Mouse (Mus musculus): Measurements from ENCODE around the gene Atp5mpl. TPM values are rescaled to one million over a fixed set of nuclear protein-coding genes. Genes with fewer than 3 reads are reported as not detected.

Atp5mpl gene
- polyA plus RNA-seq, 1 experiment from 2014 or later, result 615 TPM

DNA sequence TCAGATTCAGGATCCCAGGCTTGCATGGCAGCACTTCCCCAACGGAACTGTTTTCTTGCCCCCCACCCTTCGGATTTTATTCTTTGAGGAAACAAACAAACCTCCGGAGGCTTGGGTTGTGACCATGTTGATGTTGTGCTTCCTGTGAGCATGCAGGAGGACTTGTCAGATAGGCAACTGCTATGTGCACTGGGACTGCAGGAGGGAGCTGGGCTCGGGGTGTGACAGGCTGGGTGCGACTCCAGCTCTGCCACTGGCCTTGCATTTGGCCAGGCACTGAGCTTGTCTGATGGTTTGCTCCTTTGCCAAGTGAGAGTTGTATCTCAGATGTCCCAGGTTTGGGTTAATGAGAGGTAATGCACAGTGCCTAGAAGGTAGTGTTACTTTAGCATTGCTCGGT, 11.5 kb upstream of the Atp5mpl start:
- Histone ChIP-seq H3K4me3 (no peak overlapping the region), H3K27ac (no peak overlapping the region), H3K4me1 (0 out of 2 replicates have a peak, but pooled peaks cover 6% of the 10 kb centered on the region), H3K27me3 (0 out of 2 replicates have a peak, but pooled peaks cover 5% of the 10 kb centered on the region), H3K9ac (no peak overlapping the region), H3K9me3 (replicated peaks) (no peaks in the 10 kb centered on the region), H3K36me3 (no peaks in the 10 kb centered on the region), H3K4me2 (replicated peaks) (no peak overlapping the region)
- 76% methylated on average over 6 of the region's 6 CpGs for WGBS
- ATAC-seq (ENCODE audit: low FRiP score), result no peak

DNA sequence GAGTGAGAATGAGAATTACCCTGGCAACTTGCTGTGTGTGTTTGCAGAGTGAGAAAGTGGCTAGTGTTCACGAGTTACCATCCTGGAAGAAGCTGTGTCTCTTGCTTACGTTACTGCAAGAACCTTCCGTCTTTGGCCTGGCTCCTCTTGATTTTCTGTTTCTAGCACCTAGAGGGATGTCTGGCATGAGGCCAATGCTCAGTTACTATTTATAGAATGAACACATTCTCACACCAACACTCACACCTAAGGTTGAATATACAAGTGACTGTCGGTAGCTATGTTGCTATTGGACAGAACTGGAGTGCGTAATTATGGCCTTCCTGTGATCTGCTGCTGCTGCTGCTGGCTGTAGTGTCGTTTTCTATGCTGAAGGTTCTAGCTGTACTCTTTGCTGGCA, 10.4 kb upstream of the Atp5mpl start:
- no peak for ATAC-seq (ENCODE audit: low FRiP score)
- 0 out of 2 replicates have a peak, but pooled peaks cover 6% of the 10 kb centered on the region for H3K4me1 ChIP-seq
- H3K27ac ChIP-seq, result no peak overlapping the region
- H3K4me3 ChIP-seq, result no peak overlapping the region
- 0 out of 2 replicates have a peak, but pooled peaks cover 5% of the 10 kb centered on the region for H3K27me3 ChIP-seq
- H3K9ac ChIP-seq, result no peak overlapping the region
- H3K36me3 ChIP-seq, result no peaks in the 10 kb centered on the region
- H3K9me3 ChIP-seq (replicated peaks), result no peaks in the 10 kb centered on the region
- no peak overlapping the region for H3K4me2 ChIP-seq (replicated peaks)
- 57% methylated on average over 6 of the region's 6 CpGs for WGBS

DNA sequence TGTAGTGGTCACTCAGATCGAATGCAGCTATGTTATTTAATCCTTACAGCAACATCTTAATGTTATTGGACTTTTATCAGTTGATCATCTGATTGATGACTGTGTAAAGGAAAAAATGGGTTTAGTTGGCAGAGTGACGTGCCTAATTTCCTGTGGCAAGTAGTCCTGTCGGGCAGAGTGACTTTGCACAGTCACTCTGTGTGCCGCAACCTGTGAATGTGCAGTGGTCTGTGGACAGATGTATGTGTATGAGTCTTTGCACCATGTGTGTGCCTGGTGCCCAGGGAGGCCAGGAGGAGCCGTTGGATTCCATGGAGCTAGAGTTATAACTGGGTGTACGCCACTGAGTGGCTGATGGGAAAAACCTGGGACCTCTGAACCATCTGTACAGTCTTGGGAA, 7.8 kb upstream of the Atp5mpl start:
- Histone ChIP-seq H3K9ac (no peak overlapping the region), H3K9me3 (replicated peaks) (no peaks in the 10 kb centered on the region), H3K4me2 (replicated peaks) (no peak overlapping the region), H3K4me1 (0 out of 2 replicates have a peak, but pooled peaks cover 6% of the 10 kb centered on the region), H3K36me3 (no peaks in the 10 kb centered on the region), H3K27ac (no peak overlapping the region), H3K27me3 (no peaks in the 10 kb centered on the region), H3K4me3 (no peak overlapping the region)
- ATAC-seq (ENCODE audit: low FRiP score), result no peak
- 87% methylated on average over 6 of the region's 6 CpGs for WGBS

DNA sequence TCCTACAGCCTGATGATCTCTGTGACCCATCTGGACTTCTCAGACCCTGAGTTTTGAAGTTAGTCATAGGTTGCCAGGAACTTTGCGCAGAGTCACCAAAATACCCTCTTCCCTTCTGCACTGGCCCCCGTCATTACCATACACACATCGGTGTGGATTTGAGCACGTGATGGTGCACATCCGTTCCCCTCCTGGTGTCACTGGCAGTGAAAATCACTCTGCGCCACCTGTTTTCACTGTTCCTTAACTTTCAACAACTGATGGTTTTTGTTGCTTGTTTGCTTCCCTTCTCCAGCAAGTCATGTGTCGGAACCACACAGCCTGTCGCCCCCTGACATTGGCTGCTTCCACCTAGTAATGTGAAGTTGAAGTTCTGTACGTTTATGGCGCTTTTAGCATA, 5.7 kb upstream of the Atp5mpl start:
- Histone ChIP-seq H3K27me3 (no peaks in the 10 kb centered on the region), H3K4me2 (replicated peaks) (no peak overlapping the region), H3K4me1 (0 out of 2 replicates have a peak, but pooled peaks cover 6% of the 10 kb centered on the region), H3K27ac (no peak overlapping the region), H3K36me3 (no peaks in the 10 kb centered on the region), H3K9me3 (replicated peaks) (no peaks in the 10 kb centered on the region), H3K4me3 (no peak overlapping the region), H3K9ac (no peak overlapping the region)
- WGBS, result 91% methylated on average over 10 of the region's 10 CpGs
- no peak for ATAC-seq (ENCODE audit: low FRiP score)

DNA sequence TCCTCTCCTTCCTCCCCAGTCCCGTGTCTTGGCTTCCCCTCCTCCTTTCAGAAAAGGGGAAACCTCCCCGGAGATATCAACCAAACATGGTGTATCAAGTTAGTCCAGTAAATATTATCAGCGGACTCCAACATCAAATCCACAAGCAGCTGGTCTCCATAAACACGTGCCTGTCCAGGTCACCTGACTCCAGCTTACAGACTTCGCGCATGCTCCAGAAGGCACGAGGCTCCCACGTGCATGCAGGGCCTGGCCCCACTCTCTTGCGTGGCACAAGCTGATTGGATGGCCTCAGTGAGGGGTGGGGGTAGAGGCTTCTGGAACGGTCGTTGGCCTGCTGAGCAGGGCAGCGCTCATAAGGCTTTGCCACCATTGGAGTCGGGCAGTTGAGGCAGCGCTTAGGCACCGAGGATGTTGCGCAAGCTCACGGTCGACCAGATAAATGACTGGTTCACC, 4.5 kb upstream of the Atp5mpl start, which contains the start of gene Tdrd9:
Gene Tdrd9 (plus strand): TSS at position 329 of the 456 bp plus-strand sequence.
- Histone ChIP-seq H3K27ac (no peak within 1 kb of the TSS), H3K27me3 (no peaks in the 10 kb centered on the region), H3K9ac (no peak within 1 kb of the TSS; the same call in 1 of the 2 replicates), H3K4me3 (no peak within 1 kb of the TSS), H3K4me2 (replicated peaks) (no peak within 1 kb of the TSS), H3K4me1 (peaks cover under 1% of the 10 kb centered on the region; the same call in 1 of the 2 replicates), H3K36me3 (no peaks in the 10 kb centered on the region), H3K9me3 (replicated peaks) (no peaks in the 10 kb centered on the region)
- 88% methylated on average over 18 of the region's 18 CpGs for WGBS
- ATAC-seq (ENCODE audit: low FRiP score), result no peak

DNA sequence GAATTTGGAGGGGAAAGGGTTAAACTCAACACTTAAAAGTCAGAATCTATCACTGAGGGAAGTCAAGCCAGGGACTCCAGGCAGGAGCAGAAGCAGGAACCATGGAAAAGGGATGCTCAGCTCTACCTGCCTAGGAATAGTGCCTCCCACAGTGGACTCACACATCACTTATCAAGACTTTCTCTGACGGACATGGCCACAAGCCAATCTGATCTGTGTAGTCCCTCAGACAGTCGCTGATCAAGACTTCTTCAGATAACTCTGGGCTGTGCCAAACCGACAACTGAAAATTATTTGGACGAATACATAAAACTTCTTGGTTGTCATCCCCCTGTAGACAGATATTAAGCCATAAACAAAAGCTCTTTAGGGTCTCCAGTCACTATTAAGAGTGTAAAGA, 3.3 kb upstream of the Atp5mpl start:
- H3K36me3 ChIP-seq, result no peaks in the 10 kb centered on the region
- no peak overlapping the region for H3K9ac ChIP-seq
- no peak for ATAC-seq (ENCODE audit: low FRiP score)
- H3K4me3 ChIP-seq, result no peak overlapping the region
- H3K9me3 ChIP-seq (replicated peaks), result no peaks in the 10 kb centered on the region
- H3K27ac ChIP-seq, result no peak overlapping the region
- H3K27me3 ChIP-seq, result no peaks in the 10 kb centered on the region
- WGBS, result 80% methylated on average over 4 of the region's 4 CpGs
- H3K4me1 ChIP-seq, result peaks cover 12% of the 10 kb centered on the region
- no peak overlapping the region for H3K4me2 ChIP-seq (replicated peaks)

DNA sequence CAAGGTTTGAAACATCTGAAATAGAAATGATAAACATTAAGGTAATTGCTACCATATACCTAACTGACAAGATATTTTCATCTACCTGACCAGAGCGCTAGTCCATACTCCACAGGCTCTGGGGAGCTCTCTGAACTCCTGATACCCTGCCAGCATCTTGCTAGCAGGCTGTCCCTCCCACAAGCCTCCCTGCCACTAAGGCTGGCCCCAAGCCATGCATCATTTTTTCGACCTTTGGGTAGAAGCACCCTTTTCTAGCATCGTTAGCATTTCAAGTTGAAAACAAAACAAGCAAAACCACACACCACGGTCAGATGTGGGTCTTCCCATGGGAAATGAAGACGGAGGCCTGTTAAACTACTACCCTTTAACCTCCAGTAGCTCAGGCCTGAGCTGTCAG, 3.4 kb downstream of the Atp5mpl start:
- 93% methylated on average over 5 of the region's 5 CpGs for WGBS
- no peak overlapping the region for H3K9ac ChIP-seq
- H3K9me3 ChIP-seq (replicated peaks), result peaks cover 7% of the 10 kb centered on the region
- H3K4me3 ChIP-seq, result no peak overlapping the region
- peaks cover 13% of the 10 kb centered on the region for H3K4me1 ChIP-seq
- H3K27me3 ChIP-seq, result no peaks in the 10 kb centered on the region
- H3K27ac ChIP-seq, result no peak overlapping the region
- no peak overlapping the region for H3K4me2 ChIP-seq (replicated peaks)
- ATAC-seq (ENCODE audit: low FRiP score), result no peak
- peaks cover 38% of the 10 kb centered on the region for H3K36me3 ChIP-seq

DNA sequence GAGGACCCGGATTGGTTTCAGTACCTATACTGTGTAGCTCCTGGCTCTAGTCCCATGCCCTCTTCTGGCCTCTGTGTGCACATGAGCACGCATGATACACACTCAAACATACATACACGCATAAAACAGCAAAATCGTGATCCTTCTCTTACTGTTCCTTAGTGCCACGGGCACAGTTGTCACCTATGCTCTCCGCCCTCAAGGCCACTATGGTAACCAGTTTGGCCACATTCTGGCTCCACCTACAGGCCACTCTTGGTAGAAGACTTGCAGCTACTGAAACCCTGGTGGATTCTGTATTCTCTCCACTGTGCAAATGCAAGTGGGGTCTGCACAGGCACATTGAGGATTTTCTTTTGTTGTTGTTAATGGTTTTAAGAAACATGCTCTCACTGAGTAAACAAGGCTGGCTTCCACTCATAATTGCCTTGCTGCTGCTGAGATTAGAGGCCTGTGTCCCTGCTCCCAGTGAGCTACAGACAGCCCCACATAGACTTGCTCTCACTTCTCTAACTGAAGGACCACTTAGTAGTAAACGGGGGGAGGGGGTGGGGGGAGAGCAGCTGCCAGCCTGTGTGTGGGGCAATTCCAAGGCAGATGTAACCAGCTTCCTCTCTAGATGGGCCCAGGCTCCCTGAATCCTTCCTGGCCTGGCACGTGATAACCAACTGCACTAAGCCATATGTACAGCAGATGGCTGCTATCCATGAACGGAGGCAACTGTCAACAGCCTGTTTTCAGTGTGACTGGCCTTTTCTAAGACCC, 8.5 kb downstream of the Atp5mpl start:
- 50% methylated on average over 9 of the region's 9 CpGs for WGBS
- no peak overlapping the region for H3K27ac ChIP-seq

DNA sequence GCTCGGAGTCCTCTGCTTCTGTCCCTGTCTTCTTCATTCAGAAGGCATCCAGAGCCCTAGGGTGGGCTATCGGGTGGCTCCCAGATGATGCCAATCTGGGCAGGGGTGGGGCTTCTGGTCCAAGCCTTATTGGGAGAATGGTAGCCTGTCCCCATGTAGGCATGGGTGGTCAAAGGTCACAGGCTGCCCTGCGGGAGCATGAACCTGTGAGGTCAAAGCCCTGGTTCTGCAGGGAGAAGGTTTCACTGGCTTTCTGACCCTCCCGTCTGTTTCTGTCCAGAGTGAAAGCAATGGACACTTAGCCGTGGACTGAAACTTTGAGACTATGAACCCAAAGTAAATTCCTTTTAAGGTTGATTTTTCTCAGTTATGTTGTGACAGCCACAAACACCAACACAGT, 10.6 kb downstream of the Atp5mpl start:
- Histone ChIP-seq H3K4me3 (no peak overlapping the region), H3K9ac (no peak overlapping the region), H3K27me3 (no peaks in the 10 kb centered on the region), H3K4me1 (peaks cover 5% of the 10 kb centered on the region; the same call in 1 of the 2 replicates), H3K27ac (no peak overlapping the region), H3K9me3 (replicated peaks) (peaks cover 7% of the 10 kb centered on the region), H3K4me2 (replicated peaks) (no peak overlapping the region), H3K36me3 (peaks cover 21% of the 10 kb centered on the region)
- 73% methylated on average over 5 of the region's 5 CpGs for WGBS
- no peak for ATAC-seq (ENCODE audit: low FRiP score)

More for the DNA sequence above, 8.5 kb downstream of the Atp5mpl start:
- no peak overlapping the region for H3K9ac ChIP-seq
- H3K4me1 ChIP-seq, result no peaks in the 10 kb centered on the region
- H3K27me3 ChIP-seq, result no peaks in the 10 kb centered on the region
- H3K36me3 ChIP-seq, result peaks cover 38% of the 10 kb centered on the region
- H3K4me3 ChIP-seq, result no peak overlapping the region
- no peak overlapping the region for H3K4me2 ChIP-seq (replicated peaks)
- peaks cover 7% of the 10 kb centered on the region for H3K9me3 ChIP-seq (replicated peaks)
- peak; percentile 46; the same call in 1 of the 2 replicates for ATAC-seq (ENCODE audit: low FRiP score)

DNA sequence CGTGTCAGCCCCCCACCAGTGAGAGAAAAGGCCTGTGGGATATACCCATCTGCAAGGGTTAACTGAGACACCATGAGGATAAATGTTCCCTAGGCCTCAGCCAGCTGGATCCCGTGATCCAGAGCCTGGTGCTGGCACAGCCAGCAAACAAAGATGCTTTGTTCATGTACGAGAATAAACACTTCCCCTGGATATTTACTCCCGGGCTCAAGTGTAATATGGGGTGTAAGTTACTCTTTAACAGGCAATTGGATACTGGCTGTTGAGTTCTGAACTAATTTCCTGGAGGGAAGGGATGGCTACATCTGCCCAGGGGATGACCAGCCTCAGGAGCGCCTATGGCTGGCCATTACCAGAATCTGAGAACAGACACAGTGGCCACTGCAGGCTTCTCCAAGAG, 15.1 kb downstream of the Atp5mpl start:
- H3K27me3 ChIP-seq, result no peaks in the 10 kb centered on the region
- ATAC-seq (ENCODE audit: low FRiP score), result no peak
- H3K4me3 ChIP-seq, result no peak overlapping the region
- H3K9ac ChIP-seq, result no peak overlapping the region
- no peaks in the 10 kb centered on the region for H3K36me3 ChIP-seq
- 50% methylated on average over 5 of the region's 5 CpGs for WGBS
- H3K4me1 ChIP-seq, result peaks cover 5% of the 10 kb centered on the region; the same call in 1 of the 2 replicates
- no peak overlapping the region for H3K4me2 ChIP-seq (replicated peaks)
- no peaks in the 10 kb centered on the region for H3K9me3 ChIP-seq (replicated peaks)
- H3K27ac ChIP-seq, result no peak overlapping the region

DNA sequence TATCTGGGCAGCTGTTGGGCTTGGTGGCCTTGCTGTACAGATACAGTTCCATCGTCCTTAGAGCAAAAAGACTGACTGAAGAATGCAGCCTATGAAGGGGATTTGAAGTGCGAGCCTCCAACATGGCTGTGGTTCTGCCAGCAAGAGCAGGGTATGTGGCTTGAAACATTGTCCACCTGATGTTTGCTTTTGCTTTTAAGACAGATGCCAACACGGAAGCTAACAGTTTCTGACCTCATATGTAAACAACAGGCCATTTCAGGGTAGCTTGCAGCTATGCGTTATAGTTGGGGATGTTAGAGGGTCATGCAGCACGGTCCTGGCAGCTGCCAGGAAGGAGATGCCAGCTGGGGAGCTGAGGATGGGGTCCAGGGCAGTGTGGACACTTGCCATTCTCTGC, 16.3 kb downstream of the Atp5mpl start:
- Histone ChIP-seq H3K4me3 (no peak overlapping the region), H3K27me3 (no peaks in the 10 kb centered on the region), H3K36me3 (no peaks in the 10 kb centered on the region), H3K4me2 (replicated peaks) (no peak overlapping the region), H3K9me3 (replicated peaks) (no peaks in the 10 kb centered on the region), H3K27ac (no peak overlapping the region), H3K4me1 (peaks cover 5% of the 10 kb centered on the region; the same call in 1 of the 2 replicates), H3K9ac (no peak overlapping the region)
- 76% methylated on average over 5 of the region's 5 CpGs for WGBS
- no peak for ATAC-seq (ENCODE audit: low FRiP score)

DNA sequence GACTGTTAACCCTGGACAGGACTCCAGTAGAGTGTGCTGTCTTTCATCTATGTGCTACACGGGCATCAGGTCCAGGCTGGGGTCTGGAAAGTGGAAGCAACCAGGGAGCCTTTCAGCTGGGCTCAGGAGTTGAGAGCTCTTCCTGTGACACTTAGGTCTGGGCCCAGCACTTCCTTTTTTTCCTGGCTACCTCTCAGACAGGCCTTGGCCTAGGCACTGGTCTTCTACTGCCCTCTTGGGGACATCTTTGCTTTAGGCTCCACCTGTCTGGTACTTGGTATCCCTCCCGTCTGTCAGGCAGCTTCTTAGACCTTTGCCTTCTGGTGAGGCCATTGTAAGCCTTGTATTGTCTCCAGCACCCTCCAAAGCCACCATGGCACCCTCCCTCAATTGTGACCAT, 20.1 kb downstream of the Atp5mpl start:
- no peak overlapping the region for H3K9ac ChIP-seq
- peaks cover 3% of the 10 kb centered on the region; the same call in 1 of the 2 replicates for H3K4me1 ChIP-seq
- H3K27me3 ChIP-seq, result no peaks in the 10 kb centered on the region
- no peak overlapping the region for H3K4me3 ChIP-seq
- ATAC-seq (ENCODE audit: low FRiP score), result no peak
- no peak overlapping the region for H3K27ac ChIP-seq
- no peak overlapping the region for H3K4me2 ChIP-seq (replicated peaks)
- 59% methylated on average over 2 of the region's 2 CpGs for WGBS
- H3K9me3 ChIP-seq (replicated peaks), result no peaks in the 10 kb centered on the region
- H3K36me3 ChIP-seq, result no peaks in the 10 kb centered on the region
